ENCODE assay signal across 13 mouse cellular contexts in genomic region chr4:105403686-105404085, GRCm38 (mm10).
A peak's percentile ranks its signal among the peaks of the same experiment; 100 is the strongest.
DNase-seq lines count a peak whose midpoint lies in the region; ATAC-seq lines count a peak whose summit lies in the region.
"Had no signal": no experiment of that assay in that cellular context is flagged by ENCODE, and none has a peak within 500 bp of the region (broad histone marks: within the 10 kb centered on the region; RNA-seq: fewer than 3 reads in every experiment).

No protein-coding gene starts in this region.

- H3K4me2 ChIP-seq in heart, embryonic 12.5 days = no peak overlapping the region
- H3K4me2 ChIP-seq: embryonic facial prominence, embryonic 15.5 days; neural tube, embryonic 12.5 days had no signal

- intact Hi-C loops in heart, postnatal 10 days (cut with DNase I) = no loop called here

- no peak overlapping the region for H3K4me3 ChIP-seq in heart, embryonic 12.5 days
- H3K4me3 ChIP-seq: embryonic facial prominence, embryonic 15.5 days; forebrain, embryonic 10.5 days; neural tube, embryonic 12.5 days had no signal

- no peak for ATAC-seq in heart, embryonic 12.5 days (ENCODE audit: insufficient number of reproducible peaks, low FRiP score)
- ATAC-seq: hindbrain, postnatal 0 days had no signal

- no peaks in the 10 kb centered on the region for H3K27me3 ChIP-seq in heart, embryonic 12.5 days (replicated peaks)
- H3K27me3 ChIP-seq: embryonic facial prominence, embryonic 15.5 days; neural tube, embryonic 12.5 days had no signal

- H3K4me1 ChIP-seq in heart, embryonic 12.5 days (replicated peaks) = peaks cover 15% of the 10 kb centered on the region
- H3K4me1 ChIP-seq: neural tube, embryonic 12.5 days had no signal

- peak; percentile 26 to 33 for DNase-seq in heart, postnatal 10 days
- DNase-seq in gonadal fat pad, adult 2 months (ENCODE audit: low read depth) = peak; percentile 6
- DNase-seq in kidney, adult 8-10 months = peak; percentile 24 to 40
- DNase-seq in kidney, postnatal 25 days = peak; percentile 30 to 48
- DNase-seq in cerebellum, adult 11-12 months = no peak
- DNase-seq in urinary bladder, postnatal 4 days (ENCODE audit: low spot score in 2 of 2) = no peak
- DNase-seq: cerebellum, postnatal 10 days; thymus, adult 18-20 months had no signal

- 67% methylated on average over 6 of the region's 6 CpGs for WGBS in heart, embryonic 12.5 days

- H3K27ac ChIP-seq in heart, embryonic 12.5 days (ENCODE audit: poor library complexity, severe bottlenecking) = no peak overlapping the region
- H3K27ac ChIP-seq: embryonic facial prominence, embryonic 15.5 days; forebrain, embryonic 10.5 days; hindbrain, postnatal 0 days; neural tube, embryonic 12.5 days had no signal

- H3K9me3 ChIP-seq in heart, embryonic 12.5 days (replicated peaks) = no peaks in the 10 kb centered on the region
- H3K9me3 ChIP-seq: embryonic facial prominence, embryonic 15.5 days; forebrain, embryonic 10.5 days; neural tube, embryonic 12.5 days had no signal

- no peak overlapping the region for H3K9ac ChIP-seq in heart, embryonic 12.5 days
- H3K9ac ChIP-seq: embryonic facial prominence, embryonic 15.5 days; neural tube, embryonic 12.5 days had no signal

- no peaks in the 10 kb centered on the region for H3K36me3 ChIP-seq in heart, embryonic 12.5 days
- H3K36me3 ChIP-seq: embryonic facial prominence, embryonic 15.5 days; forebrain, embryonic 10.5 days; neural tube, embryonic 12.5 days had no signal

Comparison
In these comparisons a context has a peak if more than half of its experiments do, and no peak if none do; other contexts are left out.
1. DNase-seq: peak in heart, postnatal 10 days (2 of 2), gonadal fat pad, adult 2 months (single experiment), kidney, adult 8-10 months (2 of 2) and kidney, postnatal 25 days (2 of 2); none in cerebellum, adult 11-12 months (single experiment) and urinary bladder, postnatal 4 days (0 of 2).